Mouse (Mus musculus) liver, postnatal 0 days (tissue): Measurements from ENCODE around the gene Smco1. TPM values are rescaled to one million over a fixed set of nuclear protein-coding genes. Genes with fewer than 3 reads are reported as not detected.
"Not testable (repeated sequence)": the region's sequence is repeated elsewhere in the genome, so short reads cannot be mapped to it uniquely, and the experiment has no call there.

Experiments used
- ATAC-seq: fragments of 200-750 bp; cut with Nextera tagmentation; 2 replicates; pipeline ENCODE4 v1.8.0; 2017; ENCODE audit warnings: mild to moderate bottlenecking, moderate library complexity
- DNase-seq: peaks from one replicate; pipeline ENCODE4 v3.0.0-alpha.2; 2016
- H3K27ac ChIP-seq: fragments of 300-500 bp; sonication (generic); 2 replicates; pipeline ENCODE4 v1.5.1; 2014; ENCODE audit warnings: antibody characterized with exemption, moderate library complexity, mild to moderate bottlenecking, low read depth
- H3K27me3 ChIP-seq: fragments of 300-500 bp; sonication (generic); 2 replicates; pipeline ENCODE4 v1.6.1; 2014; ENCODE audit warnings: low read length, control low read depth, mixed read lengths; ENCODE audit not compliant: insufficient read depth
- H3K36me3 ChIP-seq: fragments of 300-500 bp; sonication (generic); replicated peaks from 2 replicates; pipeline ENCODE4 v1.6.1; 2014; ENCODE audit warnings: mild to moderate bottlenecking, control low read depth, low read length, moderate library complexity, mixed read lengths; ENCODE audit not compliant: insufficient read depth
- H3K4me1 ChIP-seq: fragments of 300-500 bp; sonication (generic); 2 replicates; pipeline ENCODE4 v1.6.1; 2014; ENCODE audit warnings: antibody characterized with exemption, mild to moderate bottlenecking, control low read depth; ENCODE audit not compliant: insufficient read depth
- H3K4me2 ChIP-seq: fragments of 300-500 bp; sonication (generic); 2 replicates; pipeline ENCODE4 v1.6.1; 2014; ENCODE audit warnings: low read depth, mild to moderate bottlenecking, low read length, moderate library complexity, mixed read lengths
- H3K4me3 ChIP-seq: fragments of 300-500 bp; sonication (generic); 2 replicates; pipeline ENCODE4 v1.5.1; 2014; ENCODE audit warnings: low read depth, low read length
- H3K9ac ChIP-seq: fragments of 300-500 bp; sonication (generic); replicated peaks from 2 replicates; pipeline ENCODE4 v1.6.1; 2014; ENCODE audit warnings: mild to moderate bottlenecking, moderate library complexity
- H3K9me3 ChIP-seq: fragments of 300-500 bp; sonication (generic); 2 replicates; pipeline ENCODE4 v1.6.1; 2016; ENCODE audit warnings: mild to moderate bottlenecking, control low read depth, low read length, mixed read lengths
- CTCF ChIP-seq: sonication (generic); IDR thresholded peaks from 2 replicates; pipeline ENCODE4 v1.5.1; 2016; ENCODE audit warnings: antibody characterized with exemption, low read depth
- EP300 ChIP-seq: IDR thresholded peaks from 2 replicates; pipeline ENCODE4 v1.6.1; 2016; ENCODE audit warnings: antibody characterized with exemption, low read depth, mild to moderate bottlenecking
- WGBS: fragments of 180-500 bp; shearing (Covaris S2); extraction: QIAGEN DNeasy Blood & Tissue Kit; methylation state at CpG from one replicate; pipeline ENCODE4 v1.1.7; 2014; ENCODE audit not compliant: insufficient replicate concordance; 5-methylcytosine and 5-hydroxymethylcytosine counted together
- polyA plus RNA-seq: library from polyadenylated mRNA; unstranded; fragments of >200 nt; fragmentation: Nextera tagmentation; extraction: Ambion mirVana; gene quantifications from 2 replicates; pipeline ENCODE4 v1.2.1, GENCODE M21; 2015

Smco1 gene
- polyA plus RNA-seq, 1 experiment from 2014 or later, result not detected

DNA sequence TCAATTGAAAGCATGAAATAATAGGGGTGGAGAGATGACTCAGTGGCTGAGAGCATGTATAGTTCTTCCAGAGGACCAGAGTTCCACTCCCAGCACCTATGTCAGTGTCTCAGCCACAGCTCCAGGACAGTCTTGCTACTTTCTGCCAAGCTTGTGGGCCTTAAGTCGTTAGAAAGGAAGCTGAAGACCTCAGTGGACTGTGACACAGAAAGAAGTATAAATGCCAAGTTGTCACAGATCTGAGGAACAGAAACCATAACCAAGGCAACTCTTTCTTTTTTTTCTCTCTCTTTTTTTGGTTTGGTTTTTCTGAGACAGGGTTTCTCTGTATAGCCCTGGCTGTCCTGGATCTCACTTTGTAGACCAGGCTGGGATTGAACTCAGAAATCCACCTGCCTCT is 4.6 kb downstream of the Smco1 start:
- WGBS, result 50% methylated on average over 1 of the region's 1 CpGs
- Histone ChIP-seq H3K4me3 (no peak overlapping the region), H3K27me3 (no peaks in the 10 kb centered on the region), H3K36me3 (no peaks in the 10 kb centered on the region; the same call in 1 of the 2 replicates), H3K4me2 (no peak overlapping the region), H3K9ac (no peak overlapping the region), H3K4me1 (peaks cover 19% of the 10 kb centered on the region; the same call in 1 of the 2 replicates), H3K27ac (0 out of 2 replicates have a peak overlapping the region, but pooled peaks have one; percentile 24), H3K9me3 (no peaks in the 10 kb centered on the region)
- DNase-seq (no peak), ATAC-seq (no peak)
- no peak for TF ChIP-seq EP300
- TF ChIP-seq CTCF, result no peak

DNA sequence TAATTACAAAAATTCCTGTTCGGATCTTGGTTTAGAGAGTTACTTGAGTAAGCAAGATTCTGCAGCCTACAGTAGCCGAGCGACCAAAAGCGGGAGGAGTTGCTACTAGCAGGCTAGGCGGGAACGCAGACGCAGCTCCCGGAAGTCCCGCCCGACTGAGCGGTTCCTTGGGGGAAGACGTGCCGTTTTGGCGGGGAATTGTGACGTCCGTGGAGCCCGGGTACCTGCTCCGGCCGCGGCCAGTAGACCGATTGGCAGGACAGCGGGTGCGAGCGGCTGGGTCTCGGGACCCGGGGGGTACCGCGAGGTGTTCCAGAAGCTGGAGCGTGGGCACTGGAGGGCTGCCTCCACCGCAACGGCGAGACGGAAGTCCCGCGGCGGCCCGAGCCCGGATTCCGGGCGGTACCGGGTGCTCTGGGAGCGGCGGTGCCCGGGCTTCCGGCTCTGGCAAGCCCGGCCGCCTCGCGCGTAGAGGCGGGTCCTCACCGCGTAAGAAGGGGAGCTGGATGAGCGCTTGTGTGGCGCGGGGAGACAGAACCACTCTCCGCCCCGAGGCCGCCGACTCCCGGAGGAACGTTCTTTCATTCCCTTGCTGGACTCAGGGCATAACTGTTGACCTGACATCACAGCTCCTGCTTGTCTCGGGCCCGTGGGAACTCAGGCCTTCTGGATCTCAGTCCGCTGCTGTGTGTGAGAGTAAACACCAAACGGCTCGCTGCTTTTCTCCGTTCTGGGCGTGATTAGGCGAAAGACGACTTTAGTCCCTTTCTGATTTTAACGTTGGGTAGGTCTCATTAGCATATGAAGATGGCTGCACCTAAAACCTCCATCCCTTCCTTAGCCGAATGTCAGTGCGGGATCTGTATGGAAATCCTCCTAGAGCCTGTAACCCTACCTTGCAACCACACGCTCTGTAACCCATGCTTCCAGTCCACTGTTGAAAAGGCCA is 6.3 kb downstream of the Smco1 start, which contains the start of gene Rnf168:
TSS of gene Rnf168 (plus strand) at position 152 of the 949 bp plus-strand sequence.
- under 1% methylated on average over 75 of the region's 75 CpGs for WGBS
- no peaks in the 10 kb centered on the region for H3K9me3 ChIP-seq
- DNase-seq, result peak; percentile 93

DNA sequence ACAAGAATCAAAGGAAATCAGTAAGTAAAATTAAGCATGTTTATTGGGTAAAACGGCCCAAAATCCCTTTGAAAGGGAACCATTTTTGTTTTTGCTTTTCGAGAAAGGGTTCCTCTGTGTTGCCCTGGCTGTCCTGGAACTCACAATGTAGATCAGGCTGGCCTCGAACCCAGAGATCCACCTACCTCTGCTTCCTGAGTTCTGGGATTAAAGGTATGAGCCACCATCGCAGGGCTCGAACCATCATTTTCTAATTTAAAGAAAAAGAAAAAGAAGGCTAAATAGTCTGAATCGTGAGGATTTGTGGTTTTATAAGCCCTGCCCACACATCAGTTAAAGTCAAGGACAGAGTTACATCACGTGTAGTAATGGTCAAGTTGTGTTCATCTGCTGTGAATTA is 7.1 kb downstream of the Smco1 start:
- ATAC-seq, result no peak
- Histone ChIP-seq H3K4me3 (peak overlapping the region; percentile 95), H3K27me3 (no peaks in the 10 kb centered on the region), H3K4me2 (peak overlapping the region; percentile 80), H3K9me3 (no peaks in the 10 kb centered on the region), H3K27ac (peak overlapping the region; percentile 98), H3K9ac (peak overlapping the region; percentile 93), H3K36me3 (peaks cover 8% of the 10 kb centered on the region), H3K4me1 (peaks cover 23% of the 10 kb centered on the region)
- no peak for DNase-seq
- 25% methylated on average over 7 of the region's 7 CpGs for WGBS
- no peak for TF ChIP-seq CTCF
- TF ChIP-seq EP300, result no peak

More for the DNA sequence above, 6.3 kb downstream of the Smco1 start, which contains the start of gene Rnf168:
- peak within 1 kb of the TSS; percentile 80 for H3K4me2 ChIP-seq
- H3K4me3 ChIP-seq, result peak within 1 kb of the TSS; percentile 95
- peak within 1 kb of the TSS; percentile 98 for H3K27ac ChIP-seq
- TF ChIP-seq EP300 (peak; percentile 43; the same call in 1 of the 2 replicates), CTCF (no peak)
- H3K36me3 ChIP-seq, result peaks cover 2% of the 10 kb centered on the region; the same call in 1 of the 2 replicates
- H3K27me3 ChIP-seq, result no peaks in the 10 kb centered on the region
- ATAC-seq, result peak; percentile 92
- H3K4me1 ChIP-seq, result peaks cover 23% of the 10 kb centered on the region; the same call in 1 of the 2 replicates
- H3K9ac ChIP-seq, result peak within 1 kb of the TSS; percentile 93

DNA sequence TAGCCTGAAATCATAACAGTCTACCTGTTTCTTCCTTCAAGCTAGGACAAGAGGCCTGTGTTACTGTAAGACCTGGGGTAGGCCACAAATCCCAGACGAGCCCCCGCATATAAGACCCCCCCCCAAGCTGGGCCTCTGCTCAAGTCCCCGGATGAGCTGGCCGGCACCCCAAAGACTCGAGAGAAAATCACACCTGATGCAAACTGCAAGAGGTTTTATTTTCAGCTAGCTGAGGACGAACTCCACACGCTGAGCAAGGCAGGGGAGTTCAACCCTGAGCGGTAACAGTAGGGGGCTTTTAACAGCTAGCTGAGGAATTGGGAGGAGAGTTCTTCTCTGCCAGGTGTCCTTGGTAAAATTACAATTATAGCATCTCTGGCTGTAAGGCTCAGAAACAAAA is 8.9 kb downstream of the Smco1 start:
- peaks cover 25% of the 10 kb centered on the region for H3K36me3 ChIP-seq
- no peaks in the 10 kb centered on the region for H3K27me3 ChIP-seq
- no peak for ATAC-seq
- H3K9ac ChIP-seq, result no peak overlapping the region
- WGBS, result 94% methylated on average over 8 of the region's 8 CpGs
- H3K4me1 ChIP-seq, result peaks cover 23% of the 10 kb centered on the region
- no peaks in the 10 kb centered on the region for H3K9me3 ChIP-seq
- H3K4me3 ChIP-seq, result peak overlapping the region; percentile 95; the same call in 1 of the 2 replicates
- no peak for TF ChIP-seq CTCF
- no peak for DNase-seq
- H3K4me2 ChIP-seq, result peak overlapping the region; percentile 80; the same call in 1 of the 2 replicates
- H3K27ac ChIP-seq, result no peak overlapping the region

DNA sequence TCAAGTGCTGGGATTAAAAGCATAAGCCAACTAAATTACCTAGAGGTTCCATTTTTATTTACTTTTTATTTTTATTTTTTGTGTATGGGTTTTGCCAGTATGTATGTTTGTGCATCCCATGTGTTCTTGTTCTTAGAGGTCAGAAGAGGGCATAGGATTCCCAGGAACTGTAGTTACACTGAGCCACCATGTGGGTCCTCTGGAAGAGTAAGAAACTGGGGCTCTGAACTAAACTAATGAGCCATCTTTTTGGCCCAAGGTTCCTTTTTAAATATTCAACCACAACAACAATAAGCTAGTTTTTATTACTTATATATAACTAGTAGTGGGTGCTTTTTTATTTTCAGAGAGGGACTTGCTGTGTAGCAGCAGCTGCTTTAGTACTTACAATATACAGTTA is 11.3 kb downstream of the Smco1 start:
- H3K4me3 ChIP-seq, result no peak overlapping the region
- no peak for DNase-seq
- peaks cover 11% of the 10 kb centered on the region for H3K4me1 ChIP-seq
- no peak for ATAC-seq
- no peak overlapping the region for H3K27ac ChIP-seq
- no peak for TF ChIP-seq CTCF
- TF ChIP-seq EP300, result no peak
- no peaks in the 10 kb centered on the region for H3K27me3 ChIP-seq
- no peaks in the 10 kb centered on the region for H3K9me3 ChIP-seq
- H3K4me2 ChIP-seq, result no peak overlapping the region
- H3K9ac ChIP-seq, result no peak overlapping the region
- H3K36me3 ChIP-seq, result peaks cover 45% of the 10 kb centered on the region

DNA sequence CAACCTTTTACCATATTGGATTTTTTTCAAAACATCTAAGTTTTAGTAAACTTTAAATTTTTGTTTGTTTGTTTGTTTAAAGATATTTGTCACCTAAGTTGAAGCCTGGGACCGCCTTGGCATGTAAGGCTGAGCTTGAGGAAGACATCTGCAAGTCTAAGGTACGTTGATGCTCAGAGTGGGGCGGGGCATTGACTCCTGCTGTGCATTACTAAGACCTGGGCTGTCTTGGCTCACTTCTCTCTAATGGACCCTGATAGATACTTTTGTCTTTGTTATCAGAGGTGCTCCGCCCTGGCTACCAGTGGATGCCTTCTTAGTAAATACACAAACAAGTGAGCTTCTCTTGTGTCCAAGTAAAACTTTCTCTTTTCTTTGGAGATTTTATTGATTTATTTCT is 20.6 kb downstream of the Smco1 start:
- no peak for ATAC-seq
- WGBS, result 89% methylated on average over 4 of the region's 4 CpGs

DNA sequence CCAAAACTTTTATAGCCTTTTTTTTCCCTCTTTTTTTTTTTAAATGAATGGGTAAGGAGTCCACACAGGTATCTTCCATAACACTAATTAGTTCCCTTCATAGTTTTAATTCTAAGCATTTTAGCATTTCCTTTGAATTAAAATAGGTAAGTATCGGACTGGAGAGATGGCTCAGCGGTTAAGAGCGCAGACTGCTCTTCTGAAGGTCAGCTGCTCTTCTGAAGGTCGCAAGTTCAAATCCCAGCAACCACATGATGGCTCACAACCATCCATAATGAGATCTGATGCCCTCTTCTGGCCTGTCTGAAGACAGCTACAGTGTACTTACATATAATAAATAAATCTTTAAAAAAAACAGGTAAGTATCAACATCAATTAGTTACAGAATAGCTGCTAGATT is 28.3 kb downstream of the Smco1 start:
- H3K9me3 ChIP-seq, ATAC-seq, H3K9ac ChIP-seq, H3K27ac ChIP-seq, H3K4me2 ChIP-seq, H3K4me1 ChIP-seq, H3K4me3 ChIP-seq, DNase-seq, H3K27me3 ChIP-seq: not testable (repeated sequence)
- peaks cover 44% of the 10 kb centered on the region for H3K36me3 ChIP-seq
- WGBS, result 89% methylated on average over 4 of the region's 4 CpGs

More for the DNA sequence above, 20.6 kb downstream of the Smco1 start:
- H3K27me3 ChIP-seq, result no peaks in the 10 kb centered on the region
- no peaks in the 10 kb centered on the region for H3K4me1 ChIP-seq
- H3K27ac ChIP-seq, result no peak overlapping the region
- TF ChIP-seq CTCF (no peak), EP300 (no peak)
- H3K36me3 ChIP-seq, result peaks cover 45% of the 10 kb centered on the region
- H3K4me2 ChIP-seq, result no peak overlapping the region
- no peaks in the 10 kb centered on the region for H3K9me3 ChIP-seq
- DNase-seq, result no peak
- no peak overlapping the region for H3K9ac ChIP-seq
- H3K4me3 ChIP-seq, result no peak overlapping the region
